Mouse (Mus musculus): Measurements from ENCODE around the gene Padi6.

DNA sequence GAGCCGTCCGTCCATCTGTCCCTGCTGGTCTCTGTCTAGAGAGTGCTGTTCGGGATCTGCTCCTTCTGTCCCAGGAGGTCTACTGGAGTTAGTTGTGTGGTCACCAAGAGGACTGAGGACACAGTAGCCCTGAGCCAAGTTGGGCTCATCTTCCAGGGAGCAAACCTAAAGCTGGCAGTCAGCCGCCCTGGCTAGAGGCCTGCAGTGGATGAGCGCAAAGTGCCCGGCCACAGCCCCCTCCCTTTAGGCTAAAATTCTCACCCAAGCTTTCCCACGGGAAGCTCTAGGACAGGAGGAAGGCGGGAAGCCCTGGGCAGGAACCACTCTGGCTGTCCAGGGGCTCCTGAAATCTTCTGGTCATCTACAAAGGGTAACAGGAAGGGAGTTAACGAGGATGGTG lies 19.7 kb downstream of the Padi6 start:
- TF ChIP-seq POLR2A (IDR thresholded peaks at IDR 0.05; ENCODE audit: borderline replicate concordance, insufficient read depth, low read length) = no peak
- TF ChIP-seq CTCF (IDR thresholded peaks at IDR 0.05; ENCODE audit: borderline replicate concordance, insufficient read depth, low read depth, low read length) = no peak

Data from cerebellum, adult 2 months (tissue).